Mouse (Mus musculus) cortical plate, adult 2 months (tissue): ENCODE data around the gene Tango6. TPM values are rescaled to one million over a fixed set of nuclear protein-coding genes. Genes with fewer than 3 reads are reported as not detected.
"Not testable (repeated sequence)": the region's sequence is repeated elsewhere in the genome, so short reads cannot be mapped to it uniquely, and the experiment has no call there.

Experiments
- H3K27ac ChIP-seq: fragments of 200-500 bp; 2 replicates; pipeline ENCODE4 v1.5.1; 2012; ENCODE audit warnings: low read length, control low read depth, inconsistent platforms; ENCODE audit not compliant: insufficient read depth
- H3K4me1 ChIP-seq: fragments of 200-500 bp; 2 replicates; pipeline ENCODE4 v1.6.1; 2011; ENCODE audit warnings: low read length; ENCODE audit not compliant: control insufficient read depth, insufficient read depth
- H3K4me3 ChIP-seq: fragments of 200-500 bp; 2 replicates; pipeline ENCODE4 v1.5.1; 2011; ENCODE audit warnings: mild to moderate bottlenecking, low read length, control low read depth; ENCODE audit not compliant: insufficient read depth
- CTCF ChIP-seq: fragments of 200-500 bp; IDR thresholded peaks from 2 replicates; pipeline ENCODE4 v1.5.1; 2011; ENCODE audit warnings: mild to moderate bottlenecking, control low read depth, low read length; ENCODE audit not compliant: insufficient read depth; ENCODE audit errors: extremely low read depth
- POLR2A ChIP-seq: fragments of 200-500 bp; IDR thresholded peaks from 2 replicates; pipeline ENCODE4 v1.6.1; 2011; ENCODE audit warnings: mild to moderate bottlenecking, low read length, control low read depth; ENCODE audit not compliant: insufficient read depth; ENCODE audit errors: extremely low read depth
- polyA plus RNA-seq: library from polyadenylated mRNA; depleted of rRNA; stranded (reverse); fragments of >200 nt; gene quantifications from 2 replicates; pipeline ENCODE4 v1.2.3, GENCODE M21; 2012

The Tango6 gene
- polyA plus RNA-seq, 1 experiment, result 2.9 TPM

DNA sequence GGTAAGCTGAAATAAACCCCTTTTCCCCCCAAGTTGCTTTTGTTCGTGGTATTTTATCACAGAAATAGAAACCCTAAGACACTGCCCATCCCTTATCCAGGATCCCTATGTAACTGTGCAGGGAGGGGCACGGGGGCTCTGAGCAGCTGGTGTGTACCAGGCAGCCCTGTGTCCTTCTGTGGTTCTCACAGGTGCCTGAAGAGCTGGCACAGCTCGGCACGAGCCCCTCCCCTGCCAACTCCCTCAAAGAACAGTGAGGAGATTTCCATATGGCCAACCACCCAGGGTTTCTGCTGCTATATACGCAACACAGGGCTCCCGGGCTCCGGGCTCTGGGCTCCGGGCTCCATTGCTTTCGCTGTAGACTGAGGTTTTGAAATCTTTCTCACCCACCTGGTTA, 182.5 kb downstream of the Tango6 start:
- Histone ChIP-seq H3K4me1 (no peaks in the 10 kb centered on the region), H3K27ac (no peak overlapping the region), H3K4me3 (no peak overlapping the region)
- no peak for TF ChIP-seq POLR2A
- TF ChIP-seq CTCF, result no peak

DNA sequence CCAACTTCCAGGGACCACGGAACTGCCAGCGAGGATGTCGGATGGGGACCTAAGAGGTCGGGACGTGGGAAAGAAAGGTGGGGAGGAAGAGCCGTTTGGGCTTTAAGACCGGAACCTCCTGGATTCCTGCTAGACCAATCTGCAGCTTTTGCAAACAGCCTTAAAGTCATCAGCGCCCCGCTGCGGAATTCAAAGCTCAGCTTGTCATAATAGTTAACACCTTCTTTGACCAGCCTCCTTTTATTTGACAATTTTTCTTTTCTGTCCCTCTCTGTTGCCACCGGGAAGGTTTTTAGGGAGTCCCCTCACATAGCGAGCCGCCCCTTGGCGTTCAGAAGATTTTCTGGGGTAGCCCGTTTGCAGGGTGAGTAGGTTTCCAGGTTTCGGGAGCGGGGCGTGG, 187.2 kb downstream of the Tango6 start, which contains the start of gene Has3:
TSS of gene Has3 (plus strand) at position 192 of the 400 bp plus-strand sequence.
- Histone ChIP-seq H3K4me3 (peak within 1 kb of the TSS; percentile 32), H3K4me1 (no peaks in the 10 kb centered on the region), H3K27ac (no peak within 1 kb of the TSS)
- TF ChIP-seq CTCF, result no peak
- TF ChIP-seq POLR2A, result no peak

DNA sequence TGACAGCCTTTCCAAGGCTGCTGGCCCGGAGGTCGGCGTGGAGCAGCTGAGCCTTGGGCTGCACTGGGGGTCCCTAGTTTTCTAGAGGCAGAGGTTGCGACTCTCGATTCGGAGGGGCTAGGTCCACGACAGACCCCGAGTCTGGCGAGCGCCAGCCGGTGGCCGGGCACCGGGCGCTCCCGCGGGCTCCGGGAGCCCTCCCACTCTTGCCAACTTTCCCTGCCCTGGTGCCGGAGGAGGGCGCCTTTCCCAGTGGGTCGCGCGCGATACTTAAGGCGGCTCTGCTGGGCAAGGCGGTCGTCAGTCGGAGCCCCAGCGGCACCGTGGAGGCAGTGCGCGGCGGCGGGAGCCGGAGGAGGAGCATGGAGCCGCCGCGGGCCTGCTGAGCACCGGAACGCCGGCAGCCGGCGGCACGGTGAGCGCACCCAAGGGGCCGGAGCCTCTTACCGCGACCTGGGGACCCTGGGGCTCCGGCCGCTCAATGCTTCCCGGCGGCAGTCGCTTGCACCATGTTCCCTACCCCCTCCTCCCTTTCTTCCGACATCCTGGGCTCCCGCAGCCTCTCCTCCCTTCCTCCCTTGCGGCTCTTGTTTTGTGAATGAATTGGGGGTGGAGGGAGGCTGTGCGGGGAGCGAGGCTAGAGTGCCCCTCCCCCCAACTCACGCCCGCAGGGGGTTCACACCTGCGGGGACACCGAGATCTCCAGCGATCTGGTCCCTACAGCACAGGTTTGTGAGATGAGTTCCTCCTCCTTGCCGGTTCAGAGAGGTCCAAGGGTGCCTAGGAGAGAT, 187.9 kb downstream of the Tango6 start:
- H3K4me1 ChIP-seq, result no peaks in the 10 kb centered on the region
- H3K27ac ChIP-seq, result no peak overlapping the region
- TF ChIP-seq CTCF, result 0 out of 2 replicates have a peak, but pooled peaks have one; percentile 2
- no peak for TF ChIP-seq POLR2A

DNA sequence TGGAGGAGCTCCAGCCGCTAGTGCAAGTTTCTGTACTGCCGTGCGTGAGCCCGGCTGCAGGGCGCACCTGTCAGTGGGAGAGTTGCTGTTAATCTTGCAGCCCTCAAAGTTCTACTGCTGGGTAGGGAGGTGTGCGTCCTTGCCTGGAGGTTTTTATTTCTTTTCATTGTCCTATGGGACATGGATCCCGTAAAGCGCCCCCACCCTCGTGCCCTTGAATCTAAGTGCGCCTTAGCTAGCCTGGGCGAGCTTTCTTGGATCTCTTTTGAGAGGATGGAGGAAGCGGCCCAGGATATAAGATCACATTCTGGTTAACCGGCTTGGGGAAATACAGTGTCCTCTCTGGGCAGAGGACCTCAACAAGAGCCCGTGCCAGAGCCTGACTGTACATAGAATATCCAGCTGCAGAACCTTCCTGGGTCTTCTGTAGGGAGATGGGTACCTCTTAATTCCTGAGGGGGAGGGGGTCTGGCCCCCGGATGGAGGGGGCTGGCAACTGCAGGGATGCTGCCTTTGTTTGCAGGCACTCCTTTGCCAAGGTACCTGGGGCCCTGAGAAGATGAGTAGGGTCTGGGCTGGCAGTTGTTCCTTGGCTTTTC, 188.6 kb downstream of the Tango6 start:
- Histone ChIP-seq H3K4me1 (no peaks in the 10 kb centered on the region), H3K27ac (no peak overlapping the region), H3K4me3 (peak overlapping the region; percentile 32)
- TF ChIP-seq POLR2A, result no peak
- TF ChIP-seq CTCF, result no peak

More for the DNA sequence above, 187.9 kb downstream of the Tango6 start:
- H3K4me3 ChIP-seq, result peak overlapping the region; percentile 32

- Histone ChIP-seq H3K27ac (no peak overlapping the region), H3K4me3 (peak overlapping the region; percentile 32), H3K4me1 (no peaks in the 10 kb centered on the region)
- TF ChIP-seq POLR2A (no peak), CTCF (no peak)
Measured at GRCm38 (mm10) chr8:106871931-106872371, 189.1 kb downstream of the Tango6 start.

GRCm38 (mm10) chr8:106872454-106873034, 189.7 kb downstream of the Tango6 start:
- H3K4me3 ChIP-seq, result peak overlapping the region; percentile 32
- no peak overlapping the region for H3K27ac ChIP-seq
- no peak for TF ChIP-seq CTCF
- TF ChIP-seq POLR2A, result no peak
- no peaks in the 10 kb centered on the region for H3K4me1 ChIP-seq

DNA sequence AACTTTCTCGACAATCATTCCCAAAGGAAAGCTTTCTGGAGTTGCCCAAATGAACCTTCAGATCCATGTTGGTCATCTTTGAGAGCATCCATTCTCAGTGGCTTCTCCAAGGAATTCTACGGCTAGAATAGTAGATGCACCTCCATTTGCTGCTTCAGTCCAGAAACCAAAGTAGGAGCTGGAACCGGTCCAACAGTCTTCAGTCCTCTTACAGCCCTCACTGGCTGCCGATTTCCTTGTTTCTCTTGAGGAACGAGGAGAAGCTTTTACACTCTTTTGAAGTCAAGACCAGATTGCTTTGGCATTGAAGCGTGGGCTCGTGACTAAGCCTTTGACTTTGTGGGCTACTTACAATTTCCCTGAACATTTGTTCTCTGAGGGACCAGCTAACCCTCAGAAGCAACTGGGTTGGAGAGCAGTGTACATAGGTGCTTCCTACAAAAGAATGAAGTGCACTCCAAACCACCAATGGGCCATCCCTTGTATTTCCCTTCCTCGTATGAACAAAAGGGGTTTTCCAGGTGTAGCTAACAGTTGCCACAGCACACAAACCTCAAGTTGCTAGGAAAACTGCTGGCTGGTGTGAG, 197.3 kb downstream of the Tango6 start:
- no peak overlapping the region for H3K4me3 ChIP-seq
- no peak for TF ChIP-seq CTCF
- TF ChIP-seq POLR2A, result no peak

GRCm38 (mm10) chr8:106884094-106884493, 201.2 kb downstream of the Tango6 start:
- not testable (repeated sequence) for H3K4me1 ChIP-seq, H3K27ac ChIP-seq, H3K4me3 ChIP-seq

More for the DNA sequence above, 197.3 kb downstream of the Tango6 start:
- H3K4me1 ChIP-seq, result no peaks in the 10 kb centered on the region
- no peak overlapping the region for H3K27ac ChIP-seq

- H3K4me1 ChIP-seq, H3K27ac ChIP-seq, H3K4me3 ChIP-seq: not testable (repeated sequence)
Measured at GRCm38 (mm10) chr8:106884826-106885400, 202.0 kb downstream of the Tango6 start.
